Mouse (Mus musculus): Measurements from ENCODE around the gene Ndufb5.
"Not testable (repeated sequence)": the region's sequence is repeated elsewhere in the genome, so short reads cannot be mapped to it uniquely, and the experiment has no call there.

Ndufb5 gene

DNA sequence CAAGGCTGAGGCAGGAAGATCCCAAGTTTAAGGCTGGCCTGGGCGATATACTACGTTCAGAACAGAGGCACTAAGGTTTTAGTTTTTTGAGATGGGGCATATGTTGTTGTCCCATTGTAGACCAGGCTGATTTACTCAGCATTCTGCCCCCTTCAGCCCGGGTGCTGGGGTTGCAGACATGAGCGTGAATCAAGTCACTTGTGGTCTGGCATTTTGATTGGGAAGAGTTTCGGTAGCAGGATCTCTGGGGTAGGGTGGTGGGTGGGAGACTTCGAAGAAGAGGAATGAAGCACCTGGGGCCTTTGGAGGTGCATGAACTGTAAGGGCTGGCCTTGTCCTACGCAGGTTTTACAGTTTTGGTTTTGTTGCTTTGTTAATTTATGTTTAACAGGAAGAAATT lies 12.6 kb upstream of the Ndufb5 start:
- ATAC-seq (ENCODE audit: insufficient number of reproducible peaks, low FRiP score, low TSS enrichment): no peak

DNA sequence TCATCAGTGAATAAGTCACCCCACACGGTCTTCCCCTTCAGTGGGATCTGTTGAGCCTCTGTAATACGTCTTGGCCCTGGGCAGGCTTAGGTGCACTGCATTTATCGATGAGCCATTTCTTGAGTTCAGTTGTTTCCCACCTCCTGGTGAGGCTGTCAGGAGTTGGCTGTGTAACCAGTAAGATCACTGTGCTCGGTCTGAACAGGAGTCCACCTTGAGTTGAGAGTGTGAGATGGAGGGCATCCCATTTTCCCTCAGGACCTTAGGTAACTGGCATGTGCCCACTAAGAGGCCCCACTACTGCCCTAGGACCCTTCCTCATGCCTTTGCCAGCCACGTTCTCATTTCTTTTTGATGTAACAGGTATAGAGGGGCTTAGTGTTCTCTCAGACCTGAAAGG lies 10.8 kb upstream of the Ndufb5 start:
- ATAC-seq (ENCODE audit: insufficient number of reproducible peaks, low FRiP score, low TSS enrichment): no peak

DNA sequence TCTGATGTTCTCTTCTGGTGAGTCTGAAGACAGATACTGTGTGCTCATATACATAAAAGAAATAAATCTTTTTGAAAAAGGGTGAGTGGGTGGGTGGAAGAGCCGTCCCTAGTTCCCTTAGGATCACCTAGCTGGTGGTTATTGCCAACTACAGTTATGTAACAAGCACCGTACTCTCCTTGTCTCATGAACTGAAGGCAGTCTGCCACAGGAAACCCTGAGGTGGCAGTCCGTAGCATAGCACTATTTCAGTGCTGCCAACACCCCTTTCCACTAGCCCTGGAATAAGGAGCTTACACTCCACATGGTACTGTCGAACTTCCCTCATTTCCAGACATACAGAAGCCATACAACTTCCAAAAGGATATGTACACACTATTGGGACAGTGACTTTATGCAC lies 8.9 kb upstream of the Ndufb5 start:
- no peak for ATAC-seq (ENCODE audit: insufficient number of reproducible peaks, low FRiP score, low TSS enrichment)

DNA sequence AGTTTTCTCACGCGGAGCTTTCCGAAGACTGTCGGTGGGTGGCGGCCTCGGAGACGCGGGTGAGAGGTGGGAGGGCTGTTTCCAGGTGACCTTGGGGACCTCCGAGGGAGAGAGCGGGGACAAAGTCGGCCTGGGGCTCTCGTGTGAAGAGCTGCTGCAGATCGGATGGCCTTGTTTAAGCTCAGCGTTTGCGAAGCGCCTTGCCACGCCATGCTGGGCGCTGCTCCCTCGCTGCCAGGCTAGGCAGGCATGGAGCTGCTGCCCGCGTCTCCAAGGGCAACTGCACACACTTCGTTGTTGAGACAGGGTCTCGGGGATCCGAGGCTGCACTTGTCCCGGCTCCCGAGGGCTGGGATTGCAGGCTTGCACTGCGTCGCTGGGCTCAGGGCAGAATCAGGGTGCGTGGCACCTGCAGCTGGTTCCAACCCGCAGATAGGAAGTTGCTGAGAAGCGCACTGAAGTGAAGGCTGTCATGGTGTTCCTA lies 424 bp downstream of the Ndufb5 start, which contains the start of gene Mrpl47:
TSS of gene Mrpl47 (minus strand) at position 434 of the 484 bp plus-strand sequence.
- peak; percentile 46 for ATAC-seq (ENCODE audit: insufficient number of reproducible peaks, low FRiP score, low TSS enrichment)

DNA sequence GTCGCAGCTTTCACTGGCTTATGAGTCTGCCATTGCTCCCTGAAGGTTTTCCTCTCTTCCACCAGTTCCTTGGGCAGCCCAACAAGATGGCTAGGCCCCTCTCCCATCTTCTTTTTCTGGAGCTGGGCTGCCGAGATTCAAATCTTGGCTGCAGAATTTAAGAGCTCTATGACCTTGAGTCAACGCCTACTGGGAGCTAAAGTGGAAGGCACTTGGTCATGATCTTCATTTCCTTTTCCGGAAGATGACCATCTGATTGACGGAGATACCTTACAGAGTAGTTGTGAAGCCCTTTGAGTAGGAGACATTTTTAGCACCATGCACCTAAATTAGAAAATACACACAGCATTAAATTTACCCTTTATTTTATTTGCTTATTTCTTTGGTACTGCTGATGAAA lies 1.8 kb downstream of the Ndufb5 start:
- ATAC-seq (ENCODE audit: insufficient number of reproducible peaks, low FRiP score, low TSS enrichment): no peak

DNA sequence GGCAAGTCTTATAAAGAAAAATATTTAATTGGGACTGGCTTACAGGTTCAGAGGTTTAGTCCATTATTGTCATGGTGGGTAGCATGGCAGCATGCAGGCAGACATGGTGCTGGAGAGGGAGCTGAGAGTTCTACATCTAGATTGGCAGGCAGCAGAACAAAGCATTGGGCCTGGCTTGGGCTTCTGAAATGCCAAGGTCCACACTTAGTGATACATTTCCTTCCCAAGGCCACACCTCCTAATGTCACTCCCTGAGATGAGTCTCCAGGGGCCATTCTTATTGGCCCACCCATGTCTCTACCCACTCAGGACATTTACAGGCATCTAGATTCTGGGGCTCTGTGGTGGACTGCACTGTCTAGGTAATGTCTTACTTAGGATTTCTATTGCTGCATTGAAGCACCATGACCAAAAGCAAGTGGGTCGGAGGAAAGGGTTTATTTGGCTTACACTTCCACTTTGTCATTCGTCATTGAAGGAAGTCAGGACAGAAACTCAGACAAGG lies 5.5 kb downstream of the Ndufb5 start:
- no peak for ATAC-seq (ENCODE audit: insufficient number of reproducible peaks, low FRiP score, low TSS enrichment)

DNA sequence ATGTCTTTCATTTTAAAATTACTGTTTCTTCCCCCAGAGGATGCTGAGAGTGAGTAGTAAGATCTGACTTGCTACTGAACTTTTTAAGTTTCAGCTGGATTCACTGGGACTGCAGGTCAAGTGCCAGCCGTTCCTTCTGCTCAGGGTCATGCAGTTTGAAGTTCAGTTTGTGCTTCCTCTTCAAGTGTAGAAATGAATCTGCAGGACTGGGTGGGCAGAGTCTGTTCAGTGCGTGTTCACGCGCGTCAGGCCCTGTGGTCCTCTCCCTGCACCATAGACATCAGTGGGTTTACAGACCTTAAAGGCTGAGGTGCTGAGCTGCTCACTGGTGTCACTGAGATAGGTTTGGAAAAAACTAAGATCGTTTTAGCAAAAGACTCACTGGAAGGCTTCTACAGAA lies 8.2 kb downstream of the Ndufb5 start:
- ATAC-seq (ENCODE audit: insufficient number of reproducible peaks, low FRiP score, low TSS enrichment): no peak

DNA sequence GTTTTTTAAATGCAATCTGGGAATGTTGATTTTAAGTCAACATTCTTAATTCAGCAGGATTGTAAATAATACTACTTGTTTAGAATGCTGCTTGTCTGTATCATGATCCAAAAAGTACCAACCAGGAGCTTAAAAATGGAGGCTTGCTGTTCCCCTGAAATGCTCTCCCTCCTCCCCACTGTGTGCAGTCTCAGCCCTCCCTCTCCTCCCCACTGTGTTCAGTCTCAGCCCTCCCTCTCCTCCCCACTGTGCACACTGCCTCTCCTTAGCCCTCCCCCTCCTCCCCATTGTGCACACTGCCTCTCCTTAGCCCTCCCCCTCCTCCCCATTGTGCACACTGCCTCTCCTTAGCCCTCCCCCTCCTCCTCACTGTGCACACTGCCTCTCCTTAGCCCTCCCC lies 8.6 kb downstream of the Ndufb5 start:
- ATAC-seq (ENCODE audit: insufficient number of reproducible peaks, low FRiP score, low TSS enrichment): not testable (repeated sequence)

DNA sequence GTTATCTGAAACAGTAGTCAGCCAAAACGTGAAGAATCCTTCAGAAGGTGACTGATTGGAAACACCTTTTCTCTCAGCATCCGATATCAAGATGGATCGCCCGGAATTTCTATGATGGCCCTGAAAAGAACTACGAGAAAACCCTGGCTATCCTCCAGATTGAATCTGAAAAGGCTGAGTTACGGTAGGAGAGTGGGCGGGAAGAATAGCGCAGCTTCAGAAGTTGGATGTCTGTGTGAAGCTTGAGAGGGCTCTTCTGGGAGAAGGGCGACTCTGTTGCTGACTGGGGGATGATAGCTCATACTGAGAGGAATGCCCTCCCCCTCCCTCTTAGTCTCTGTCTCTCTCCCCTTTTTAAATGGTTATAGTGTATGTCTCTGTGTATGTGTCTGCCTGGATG lies 11.6 kb downstream of the Ndufb5 start:
- no peak for ATAC-seq (ENCODE audit: insufficient number of reproducible peaks, low FRiP score, low TSS enrichment)

DNA sequence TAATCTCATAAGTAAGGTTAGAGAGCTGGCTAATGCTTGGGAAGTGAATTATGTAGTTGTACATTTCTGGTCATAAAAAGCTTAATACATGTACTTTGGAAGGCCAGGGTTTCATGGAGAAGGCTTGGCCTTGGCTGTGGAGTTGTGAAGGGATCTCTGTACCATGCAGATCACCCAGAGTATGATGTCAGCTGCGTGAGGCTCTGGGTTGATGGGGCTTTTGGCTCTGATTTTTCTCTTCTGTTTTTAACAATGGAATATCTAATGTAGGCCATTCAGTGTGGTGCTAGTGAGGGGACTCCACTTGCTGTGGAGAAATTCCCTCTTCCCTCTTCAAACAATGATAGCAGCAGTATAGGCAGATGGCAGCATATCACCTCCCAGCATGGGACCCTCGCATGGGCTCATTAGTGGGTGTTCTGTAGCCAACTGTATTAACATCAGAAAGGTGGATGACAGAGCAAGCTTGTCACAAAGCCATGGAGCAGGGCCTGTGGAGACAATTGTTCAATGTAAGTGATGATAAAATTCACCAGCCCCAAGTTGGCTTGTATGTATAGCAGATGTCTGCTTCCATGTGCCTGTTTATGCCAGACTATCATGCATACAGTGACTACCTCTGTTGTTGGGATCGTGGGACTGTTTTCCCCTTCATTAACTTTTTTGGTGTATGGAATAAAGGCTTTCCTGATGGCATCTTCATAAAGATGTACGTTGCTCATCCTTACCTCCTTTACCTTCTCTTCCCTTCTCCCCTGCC lies 13.2 kb downstream of the Ndufb5 start:
- ATAC-seq (ENCODE audit: insufficient number of reproducible peaks, low FRiP score, low TSS enrichment): peak; percentile 37

DNA sequence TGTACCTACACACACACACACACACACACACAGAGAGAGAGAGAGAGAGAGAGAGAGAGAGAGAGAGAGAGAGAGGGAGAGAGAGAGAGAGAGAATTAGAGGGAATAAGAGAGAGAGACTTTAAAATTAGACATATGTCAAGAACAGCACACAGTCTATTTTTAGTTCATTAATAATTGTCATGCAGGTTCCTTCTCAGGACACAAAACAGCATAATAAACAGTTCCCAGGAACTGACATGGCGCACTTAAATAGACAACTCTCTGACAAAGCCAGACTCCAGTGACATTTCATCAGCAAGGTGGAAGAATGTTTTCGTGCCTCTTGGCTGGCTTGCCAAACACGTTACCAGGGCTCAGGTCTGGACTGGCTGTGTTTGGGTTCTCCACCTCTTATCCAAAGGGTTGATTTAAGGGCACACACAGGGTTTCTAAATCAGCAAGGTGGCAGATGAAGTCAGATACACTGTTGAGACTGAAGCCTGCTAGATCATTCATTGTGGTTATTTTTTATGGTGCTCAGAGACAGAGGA lies 17.7 kb downstream of the Ndufb5 start:
- no peak for ATAC-seq (ENCODE audit: insufficient number of reproducible peaks, low FRiP score, low TSS enrichment)

DNA sequence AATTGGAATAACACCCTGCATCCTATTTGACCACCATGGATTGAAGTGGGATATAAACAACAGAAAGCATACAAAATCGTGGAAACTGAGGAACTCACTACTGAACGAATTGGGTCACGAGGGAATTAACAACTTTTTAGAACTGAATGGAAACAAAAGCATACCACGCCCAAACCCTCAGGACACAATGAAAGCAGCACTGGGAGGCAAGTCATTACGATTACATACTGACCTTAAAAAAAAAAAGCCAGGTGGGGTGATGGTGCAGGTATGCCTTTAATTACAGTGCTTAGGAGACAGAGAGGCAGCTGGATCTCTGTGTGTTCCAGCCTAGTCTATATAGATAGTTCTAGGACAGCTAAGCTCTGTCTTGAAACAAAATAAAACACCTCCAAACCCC lies 22.4 kb downstream of the Ndufb5 start:
- no peak for ATAC-seq (ENCODE audit: insufficient number of reproducible peaks, low FRiP score, low TSS enrichment)

DNA sequence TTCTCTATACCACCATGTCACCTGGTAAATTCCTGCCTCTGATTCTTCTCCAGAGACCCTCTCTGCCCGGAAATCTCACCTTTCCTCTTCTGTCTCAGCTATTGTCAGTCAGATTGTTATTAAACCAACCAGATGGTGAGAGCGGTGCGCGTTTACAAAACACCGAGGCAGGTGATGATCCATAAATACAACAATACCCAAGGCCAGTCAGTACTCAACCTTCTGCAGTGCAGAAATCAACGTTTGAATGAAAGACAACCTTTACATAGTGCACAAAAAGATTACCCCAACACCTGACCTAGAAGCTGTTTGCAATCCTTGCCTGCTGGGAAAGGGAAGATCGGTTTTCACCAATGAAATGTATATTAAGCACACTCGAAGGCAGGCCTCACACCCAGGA lies 26.2 kb downstream of the Ndufb5 start:
- ATAC-seq (ENCODE audit: insufficient number of reproducible peaks, low FRiP score, low TSS enrichment): no peak

DNA sequence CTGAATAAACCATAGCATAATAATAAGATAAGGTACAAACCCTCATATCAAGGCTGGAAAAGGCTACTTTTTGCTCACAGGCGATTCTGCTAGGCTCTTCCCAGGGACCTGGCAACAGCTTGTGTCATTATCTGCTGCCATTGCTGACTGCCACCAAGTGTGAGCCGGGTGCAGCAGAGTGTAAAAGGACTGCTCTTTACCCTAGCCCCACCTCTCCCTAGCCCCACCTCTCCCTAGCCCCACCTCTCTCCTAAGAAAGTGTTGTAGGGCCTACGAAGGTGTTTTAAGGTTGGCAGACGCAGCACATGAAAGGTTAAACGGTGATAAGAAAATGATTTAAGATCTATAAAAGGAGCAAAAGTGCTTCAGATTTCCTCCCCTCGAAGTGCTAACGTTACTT lies 27.1 kb downstream of the Ndufb5 start:
- ATAC-seq (ENCODE audit: insufficient number of reproducible peaks, low FRiP score, low TSS enrichment): no peak

DNA sequence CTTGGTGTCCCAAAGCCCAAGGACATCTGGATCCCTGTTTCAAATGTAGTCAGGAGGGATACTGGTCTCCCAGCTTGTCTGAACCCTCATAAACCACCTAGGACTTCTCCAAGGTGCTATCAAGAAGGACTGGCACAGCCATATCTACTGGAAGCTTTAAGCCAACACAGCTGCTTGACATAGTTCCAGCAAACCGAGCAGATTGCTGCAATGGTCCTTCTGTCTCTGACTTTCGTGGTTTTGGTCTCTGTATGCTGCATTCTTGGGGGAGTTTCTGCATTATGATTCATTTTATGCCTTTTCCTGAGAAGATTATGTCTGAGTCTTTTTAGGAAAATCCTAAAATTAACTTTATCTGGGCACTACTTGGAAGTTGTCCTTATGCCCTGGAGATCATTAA lies 34.0 kb downstream of the Ndufb5 start:
- ATAC-seq (ENCODE audit: insufficient number of reproducible peaks, low FRiP score, low TSS enrichment): no peak
